Mouse (Mus musculus) telencephalon, adult 2 months (tissue): ENCODE results near the gene Hmgb1.
"Not testable (repeated sequence)": the region's sequence is repeated elsewhere in the genome, so short reads cannot be mapped to it uniquely, and the experiment has no call there.

ENCODE experiments used
- DNase-seq: peaks from one replicate; pipeline ENCODE4 v3.0.0-alpha.2; 2011; ENCODE audit warnings: low read depth, low spot score

Hmgb1 gene

GRCm38 (mm10) chr5:149147386-149148000 lies 36.8 kb downstream of the Hmgb1 start:
- DNase-seq = no peak

- no peak for DNase-seq
These were observed 37.6 kb downstream of the Hmgb1 start for GRCm38 (mm10) chr5:149146691-149147090.

- peak; percentile 68 for DNase-seq
These were observed 40.4 kb downstream of the Hmgb1 start for GRCm38 (mm10) chr5:149143766-149144375.

- DNase-seq = not testable (repeated sequence)
These were observed 43.1 kb downstream of the Hmgb1 start for GRCm38 (mm10) chr5:149141155-149141554.

GRCm38 (mm10) chr5:149140336-149140735 lies 44.0 kb downstream of the Hmgb1 start:
- DNase-seq = no peak

- DNase-seq = not testable (repeated sequence)
These were observed 46.2 kb downstream of the Hmgb1 start for GRCm38 (mm10) chr5:149138087-149138486.

- DNase-seq = no peak
These were observed 46.8 kb downstream of the Hmgb1 start for GRCm38 (mm10) chr5:149137447-149137846.

GRCm38 (mm10) chr5:149136933-149137365 lies 47.3 kb downstream of the Hmgb1 start:
- DNase-seq = no peak

- no peak for DNase-seq
These were observed 48.6 kb downstream of the Hmgb1 start for GRCm38 (mm10) chr5:149135455-149136354.

GRCm38 (mm10) chr5:149134751-149135454 lies 49.4 kb downstream of the Hmgb1 start:
- no peak for DNase-seq

GRCm38 (mm10) chr5:149128473-149128872 lies 55.8 kb downstream of the Hmgb1 start:
- DNase-seq = no peak

GRCm38 (mm10) chr5:149123795-149124194 lies 60.5 kb downstream of the Hmgb1 start:
- no peak for DNase-seq

- no peak for DNase-seq
These were observed 64.9 kb downstream of the Hmgb1 start for GRCm38 (mm10) chr5:149119341-149119881.

GRCm38 (mm10) chr5:149117815-149118547 lies 66.3 kb downstream of the Hmgb1 start:
- DNase-seq = no peak

- DNase-seq = no peak
These were observed 69.7 kb downstream of the Hmgb1 start for GRCm38 (mm10) chr5:149114587-149114986.

- DNase-seq = no peak
These were observed 70.3 kb downstream of the Hmgb1 start for GRCm38 (mm10) chr5:149114034-149114433.

- DNase-seq = no peak
These were observed 70.8 kb downstream of the Hmgb1 start for GRCm38 (mm10) chr5:149113439-149113838.

GRCm38 (mm10) chr5:149112559-149112958 lies 71.7 kb downstream of the Hmgb1 start:
- no peak for DNase-seq

- no peak for DNase-seq
These were observed 75.1 kb downstream of the Hmgb1 start for GRCm38 (mm10) chr5:149109220-149109619.

GRCm38 (mm10) chr5:149108178-149108577 lies 76.1 kb downstream of the Hmgb1 start:
- no peak for DNase-seq

GRCm38 (mm10) chr5:149107566-149107965 lies 76.7 kb downstream of the Hmgb1 start:
- DNase-seq = no peak
